Mouse (Mus musculus) CH12.LX (cell line): ENCODE data around the gene Tia1. TPM values are rescaled to one million over a fixed set of nuclear protein-coding genes. Genes with fewer than 3 reads are reported as not detected.

Source experiments
- DNase-seq: peaks from one replicate; pipeline ENCODE4 v3.0.0-alpha.2; 2013; ENCODE audit errors: extremely low read depth
- H3K27ac ChIP-seq: 2 replicates; pipeline ENCODE4 v1.5.1; 2012; ENCODE audit warnings: low read depth, mild to moderate bottlenecking, control low read depth, moderate library complexity; ENCODE audit not compliant: insufficient read depth
- H3K27me3 ChIP-seq: replicated peaks from 2 replicates; pipeline ENCODE3; 2012; ENCODE audit warnings: inconsistent platforms
- H3K36me3 ChIP-seq, 2 experiments: replicated peaks in 1 of 2; 2 replicates each; pipeline versions ENCODE3 to v1.6.1; 2012; ENCODE audit warnings: inconsistent platforms in 1 of 2, low read length in 1 of 2, mild to moderate bottlenecking in 1 of 2, mixed read lengths in 1 of 2, moderate library complexity in 1 of 2; ENCODE audit not compliant: control insufficient read depth in 1 of 2, insufficient read depth in 1 of 2
- H3K4me1 ChIP-seq, 2 experiments: 2 replicates each; pipeline ENCODE4 v1.6.1; 2012; ENCODE audit warnings: inconsistent platforms in 1 of 2, moderate library complexity in 1 of 2; ENCODE audit not compliant: insufficient read depth in 2 of 2, control insufficient read depth in 1 of 2
- H3K4me2 ChIP-seq: 2 replicates; pipeline ENCODE4 v1.6.1; 2012; ENCODE audit warnings: low read depth, mild to moderate bottlenecking, control low read depth; ENCODE audit not compliant: poor library complexity, insufficient read depth, severe bottlenecking
- H3K4me3 ChIP-seq, 3 experiments: fragments of 150-350 bp in 1 of 3; sonication (generic) in 1 of 3; replicated peaks in 1 of 3; 2 replicates each; pipeline versions ENCODE3 to v1.5.1; 2011 to 2012; ENCODE audit warnings: low read depth in 2 of 3, low read length in 2 of 3, mild to moderate bottlenecking in 2 of 3, moderate library complexity in 2 of 3, control low read depth in 1 of 3, improper control_type of control experiment in 1 of 3, inconsistent platforms in 1 of 3, mixed read lengths in 1 of 3; ENCODE audit not compliant: poor library complexity in 1 of 3
- H3K79me2 ChIP-seq: replicated peaks from 2 replicates; pipeline ENCODE4 v1.6.1; 2012; ENCODE audit warnings: mild to moderate bottlenecking, moderate library complexity; ENCODE audit not compliant: control insufficient read depth, poor library complexity, insufficient read depth, severe bottlenecking; ENCODE audit errors: extremely low read depth
- H3K9ac ChIP-seq: 2 replicates; pipeline ENCODE4 v1.6.1; 2012; ENCODE audit warnings: low read depth, mild to moderate bottlenecking, control low read depth, moderate library complexity; ENCODE audit not compliant: insufficient read depth
- H3K9me3 ChIP-seq: replicated peaks from 2 replicates; pipeline ENCODE3; 2012; ENCODE audit warnings: low read length, inconsistent platforms, mixed read lengths
- BHLHE40 ChIP-seq: IDR thresholded peaks from 2 replicates; pipeline ENCODE4 v1.6.1; 2011; ENCODE audit warnings: mild to moderate bottlenecking, low read depth, low read length, improper control_type of control experiment
- CHD1 ChIP-seq: IDR thresholded peaks from 2 replicates; pipeline ENCODE4 v1.6.1; 2012; ENCODE audit warnings: low read depth, low read length, improper control_type of control experiment, inconsistent platforms
- CHD2 ChIP-seq: IDR thresholded peaks from 2 replicates; pipeline ENCODE4 v1.6.1; 2011; ENCODE audit warnings: low read length, improper control_type of control experiment
- E2F4 ChIP-seq: IDR thresholded peaks from 2 replicates; pipeline ENCODE4 v1.6.1; 2011; ENCODE audit warnings: low read depth, low read length, improper control_type of control experiment; ENCODE audit not compliant: insufficient replicate concordance
- EP300 ChIP-seq: IDR thresholded peaks from 2 replicates; pipeline ENCODE4 v1.6.1; 2011; ENCODE audit warnings: low read length, improper control_type of control experiment
- GABPA ChIP-seq: IDR thresholded peaks from 2 replicates; pipeline ENCODE4 v1.6.1; 2012; ENCODE audit warnings: low read depth, low read length, improper control_type of control experiment, inconsistent platforms; ENCODE audit not compliant: insufficient replicate concordance
- JUN ChIP-seq: IDR thresholded peaks from 2 replicates; pipeline ENCODE4 v1.6.1; 2011; ENCODE audit warnings: low read depth, mild to moderate bottlenecking, low read length, improper control_type of control experiment, moderate library complexity; ENCODE audit not compliant: insufficient read depth
- KAT2A ChIP-seq: IDR thresholded peaks from 2 replicates; pipeline ENCODE4 v1.6.1; 2012; ENCODE audit warnings: low read length, improper control_type of control experiment, inconsistent platforms; ENCODE audit not compliant: insufficient replicate concordance
- MAFK ChIP-seq: IDR thresholded peaks from 2 replicates; pipeline ENCODE4 v1.6.1; 2011; ENCODE audit warnings: low read length, improper control_type of control experiment; ENCODE audit not compliant: insufficient replicate concordance
- MAZ ChIP-seq: IDR thresholded peaks from 2 replicates; pipeline ENCODE4 v1.6.1; 2012; ENCODE audit warnings: low read depth, mild to moderate bottlenecking, inconsistent platforms, low read length, improper control_type of control experiment, moderate library complexity
- NELFE ChIP-seq: IDR thresholded peaks from 2 replicates; pipeline ENCODE4 v1.6.1; 2011; ENCODE audit warnings: low read depth, low read length, improper control_type of control experiment
- PAX5 ChIP-seq: IDR thresholded peaks from 2 replicates; pipeline ENCODE4 v1.6.1; 2012; ENCODE audit warnings: low read length, inconsistent platforms, mixed read lengths
- POLR2A ChIP-seq: IDR thresholded peaks from 2 replicates; pipeline ENCODE4 v1.6.1; 2011; ENCODE audit warnings: low read depth, mild to moderate bottlenecking, improper control_type of control experiment, low read length
- POLR2AphosphoS2 ChIP-seq: IDR thresholded peaks from 2 replicates; pipeline ENCODE4 v1.6.1; 2011; ENCODE audit warnings: low read depth, low read length, improper control_type of control experiment
- RAD21 ChIP-seq: IDR thresholded peaks from 2 replicates; pipeline ENCODE4 v1.6.1; 2011; ENCODE audit warnings: low read depth, mild to moderate bottlenecking, low read length, improper control_type of control experiment, moderate library complexity
- RCOR1 ChIP-seq: conservative IDR thresholded peaks from 2 replicates; pipeline ENCODE4 v1.6.1; 2012; ENCODE audit warnings: low read depth, mild to moderate bottlenecking, inconsistent platforms, low read length, improper control_type of control experiment
- SIN3A ChIP-seq: IDR thresholded peaks from 2 replicates; pipeline ENCODE4 v1.6.1; 2012; ENCODE audit warnings: low read length, improper control_type of control experiment, inconsistent platforms
- SMC3 ChIP-seq: IDR thresholded peaks from 2 replicates; pipeline ENCODE4 v1.6.1; 2011; ENCODE audit warnings: low read depth, low read length, improper control_type of control experiment
- TBP ChIP-seq: conservative IDR thresholded peaks from 2 replicates; pipeline ENCODE4 v1.6.1; 2011; ENCODE audit warnings: low read depth, low read length, improper control_type of control experiment
- TCF12 ChIP-seq: IDR thresholded peaks from 2 replicates; pipeline ENCODE4 v1.6.1; 2014; ENCODE audit warnings: low read depth, mild to moderate bottlenecking, inconsistent platforms, low read length, improper control_type of control experiment
- UBTF ChIP-seq: IDR thresholded peaks from 2 replicates; pipeline ENCODE4 v1.6.1; 2012; ENCODE audit warnings: low read depth, mild to moderate bottlenecking, inconsistent platforms, low read length, improper control_type of control experiment, moderate library complexity
- USF2 ChIP-seq: conservative IDR thresholded peaks from 2 replicates; pipeline ENCODE4 v1.6.1; 2011; ENCODE audit warnings: low read depth, low read length, improper control_type of control experiment
- ZC3H11A ChIP-seq: IDR thresholded peaks from 2 replicates; pipeline ENCODE4 v1.6.1; 2012; ENCODE audit warnings: low read depth, mild to moderate bottlenecking, inconsistent platforms, low read length, improper control_type of control experiment
- ZMIZ1 ChIP-seq: IDR thresholded peaks from 2 replicates; pipeline ENCODE4 v1.6.1; 2012; ENCODE audit warnings: low read depth, mild to moderate bottlenecking, inconsistent platforms, low read length, improper control_type of control experiment
- dilution Hi-C: fragments of 300-500 bp; cut with MboI; formaldehyde crosslinking; loops from 2 replicates; pipeline ENCODE4 v1.14.3; 2020; ENCODE audit warnings: low sequenced_read_pairs; ENCODE audit not compliant: extremely low pct_unique_long_range_greater_than_20kb, extremely low pct_ligation_motif_present
- in situ Hi-C: fragments of 300-500 bp; cut with MboI; formaldehyde crosslinking; loops from 3 replicates; pipeline ENCODE4 v1.14.3; 2019; ENCODE audit warnings: low sequenced_read_pairs, low pct_ligation_motif_present, low pct_unique_long_range_greater_than_20kb, mixed read lengths
- polyA plus RNA-seq: library from polyadenylated mRNA; unstranded; fragments of >175 nt; gene quantifications from 2 replicates; pipeline ENCODE4 v1.2.1, GENCODE M21; 2012; ENCODE audit warnings: low read depth; ENCODE audit not compliant: insufficient read length
- total RNA-seq, 2 experiments: library from RNA; depleted of rRNA; stranded (reverse); fragments of 300-350 nt in 1 of 2; fragments of >200 nt in 1 of 2; gene quantifications; 2 replicates each; pipeline ENCODE4 v1.2.3; 2012 to 2014

The Tia1 gene
- total and polyA plus RNA-seq, 3 experiments = 31.8 to 41.4 (median 34.0) TPM

GRCm38 (mm10) chr6:86431531-86431930 is 27.5 kb downstream of the Tia1 start:
- H3K9ac ChIP-seq = no peak overlapping the region
- no peak overlapping the region for H3K4me3 ChIP-seq
- no peak overlapping the region for H3K27ac ChIP-seq
- TF ChIP-seq POLR2A (no peak), E2F4 (no peak), BHLHE40 (no peak), ZMIZ1 (no peak), CHD1 (no peak), SMC3 (no peak), EP300 (no peak), RAD21 (no peak), TCF12 (no peak), GABPA (no peak), MAFK (no peak), UBTF (no peak), KAT2A (no peak), TBP (no peak), MAZ (no peak), NELFE (no peak)
- H3K79me2 ChIP-seq = no peaks in the 10 kb centered on the region
- H3K4me2 ChIP-seq = no peak overlapping the region
- in situ Hi-C loops (loop anchor here (10.0 kb wide), 1 partner anchor 243 kb away; no protein-coding TSS in a partner anchor), dilution Hi-C loops (no loop called here)
- H3K27me3 ChIP-seq = no peaks in the 10 kb centered on the region
- peaks cover 31 to 77% of the 10 kb centered on the region in 2 experiments for H3K36me3 ChIP-seq
- no peak for DNase-seq
- no peaks in the 10 kb centered on the region for H3K4me1 ChIP-seq
- H3K9me3 ChIP-seq = no peaks in the 10 kb centered on the region

GRCm38 (mm10) chr6:86433696-86434095 is 29.7 kb downstream of the Tia1 start:
- Histone ChIP-seq H3K4me2 (no peak overlapping the region), H3K79me2 (no peaks in the 10 kb centered on the region), H3K36me3 (peaks cover 16 to 60% of the 10 kb centered on the region in 2 experiments), H3K9ac (no peak overlapping the region), H3K4me3 (no peak overlapping the region), H3K4me1 (no peaks in the 10 kb centered on the region; a peak in 1 of 4 replicates), H3K27me3 (no peaks in the 10 kb centered on the region), H3K9me3 (no peaks in the 10 kb centered on the region)
- dilution Hi-C loops (no loop called here), in situ Hi-C loops (loop anchor here (10.0 kb wide), 1 partner anchor 241 kb away; no protein-coding TSS in a partner anchor)
- DNase-seq = no peak
- TF ChIP-seq ZMIZ1 (no peak), JUN (no peak), CHD2 (no peak), PAX5 (no peak), ZC3H11A (no peak), E2F4 (no peak), USF2 (no peak), SIN3A (no peak), RAD21 (no peak), KAT2A (no peak), SMC3 (no peak), RCOR1 (no peak), BHLHE40 (no peak), POLR2AphosphoS2 (no peak)
- TF ChIP-seq, all 38 proteins: peak for 0
- H3K27ac ChIP-seq = no peak overlapping the region
